27 mouse cellular contexts compared by ENCODE assay signal in genomic region chr2:4760741-4761140, GRCm38 (mm10). TPM values are rescaled to one million over a fixed set of nuclear protein-coding genes. Genes with fewer than 3 reads are reported as not detected.
DNase-seq lines count a peak whose midpoint lies in the region; ATAC-seq and TF ChIP-seq lines count a peak whose summit lies in the region.
"Had no signal": no experiment of that assay in that cellular context is flagged by ENCODE, and none has a peak within 500 bp of the region (broad histone marks: within the 10 kb centered on the region; RNA-seq: fewer than 3 reads in every experiment).

No protein-coding gene starts in this region.

- dilution Hi-C loops in CH12.LX (cut with MboI; ENCODE audit: extremely low pct_ligation_motif_present, extremely low pct_unique_long_range_greater_than_20kb, low sequenced_read_pairs) = no loop called here

- 65% methylated on average over 5 of the region's 5 CpGs for WGBS in midbrain, embryonic 11.5 days
- 87% methylated on average over 5 of the region's 5 CpGs for WGBS in midbrain, embryonic 14.5 days

- no peak overlapping the region for H3K4me3 ChIP-seq in midbrain, embryonic 11.5 days (ENCODE audit: low read depth, low read length)
- no peak overlapping the region for H3K4me3 ChIP-seq in midbrain, embryonic 14.5 days (replicated peaks; ENCODE audit: low read depth, low read length)
- H3K4me3 ChIP-seq in CH12.LX (replicated peaks in 1 of 3; ENCODE audit: low read depth in 2 of 3, low read length in 2 of 3, poor library complexity in 1 of 3) = no peak overlapping the region
- H3K4me3 ChIP-seq: embryonic facial prominence, embryonic 13.5 days; embryonic facial prominence, embryonic 15.5 days; erythroblast, embryonic 14.5 days; forebrain, embryonic 10.5 days; forebrain, embryonic 12.5 days had no signal

- H3K36me3 ChIP-seq in midbrain, embryonic 11.5 days (ENCODE audit: control insufficient read depth, insufficient read depth, low read length) = no peaks in the 10 kb centered on the region
- no peaks in the 10 kb centered on the region for H3K36me3 ChIP-seq in midbrain, embryonic 14.5 days (ENCODE audit: control insufficient read depth, insufficient read depth, low read length)
- no peaks in the 10 kb centered on the region for H3K36me3 ChIP-seq in CH12.LX (replicated peaks in 1 of 2; ENCODE audit: control insufficient read depth in 1 of 2, insufficient read depth in 1 of 2, low read length in 1 of 2)
- H3K36me3 ChIP-seq: embryonic facial prominence, embryonic 13.5 days; embryonic facial prominence, embryonic 15.5 days; forebrain, embryonic 10.5 days; forebrain, embryonic 12.5 days had no signal

- no peak overlapping the region for H3K27ac ChIP-seq in midbrain, embryonic 11.5 days (ENCODE audit: low read depth, low read length)
- no peak overlapping the region for H3K27ac ChIP-seq in midbrain, embryonic 14.5 days (replicated peaks; ENCODE audit: low read depth, low read length)
- H3K27ac ChIP-seq in CH12.LX (ENCODE audit: insufficient read depth, low read depth) = no peak overlapping the region
- H3K27ac ChIP-seq: embryonic facial prominence, embryonic 13.5 days; embryonic facial prominence, embryonic 15.5 days; forebrain, embryonic 10.5 days; forebrain, embryonic 12.5 days had no signal

- no peak for TF ChIP-seq POLR2A in CH12.LX (IDR thresholded peaks at IDR 0.05; ENCODE audit: low read depth, low read length)

- TF ChIP-seq RAD21 in CH12.LX (IDR thresholded peaks at IDR 0.05; ENCODE audit: low read depth, low read length) = no peak

- H3K9ac ChIP-seq in midbrain, embryonic 11.5 days (ENCODE audit: low read length) = no peak overlapping the region
- H3K9ac ChIP-seq in midbrain, embryonic 14.5 days (replicated peaks; ENCODE audit: low read length) = no peak overlapping the region
- no peak overlapping the region for H3K9ac ChIP-seq in CH12.LX (ENCODE audit: insufficient read depth, low read depth)
- H3K9ac ChIP-seq: embryonic facial prominence, embryonic 13.5 days; embryonic facial prominence, embryonic 15.5 days; forebrain, embryonic 12.5 days had no signal

- H3K9me3 ChIP-seq in midbrain, embryonic 11.5 days (ENCODE audit: control insufficient read depth, low read length) = no peaks in the 10 kb centered on the region
- H3K9me3 ChIP-seq in midbrain, embryonic 14.5 days (ENCODE audit: control insufficient read depth, low read length) = no peaks in the 10 kb centered on the region
- no peaks in the 10 kb centered on the region for H3K9me3 ChIP-seq in CH12.LX (replicated peaks; ENCODE audit: low read length)
- H3K9me3 ChIP-seq: embryonic facial prominence, embryonic 13.5 days; embryonic facial prominence, embryonic 15.5 days; forebrain, embryonic 10.5 days; forebrain, embryonic 12.5 days had no signal

- no peaks in the 10 kb centered on the region for H3K79me2 ChIP-seq in CH12.LX (replicated peaks; ENCODE audit: control insufficient read depth, extremely low read depth, insufficient read depth, poor library complexity, severe bottlenecking)

- no peaks in the 10 kb centered on the region for H3K27me3 ChIP-seq in midbrain, embryonic 11.5 days (ENCODE audit: control insufficient read depth, insufficient read depth, low read length)
- no peaks in the 10 kb centered on the region for H3K27me3 ChIP-seq in midbrain, embryonic 14.5 days (ENCODE audit: control insufficient read depth, insufficient read depth, low read length)
- H3K27me3 ChIP-seq in CH12.LX (replicated peaks) = no peaks in the 10 kb centered on the region
- H3K27me3 ChIP-seq: embryonic facial prominence, embryonic 13.5 days; embryonic facial prominence, embryonic 15.5 days; forebrain, embryonic 12.5 days had no signal

- no peaks in the 10 kb centered on the region for H3K4me1 ChIP-seq in midbrain, embryonic 11.5 days (ENCODE audit: control insufficient read depth, insufficient read depth, low read length)
- no peaks in the 10 kb centered on the region for H3K4me1 ChIP-seq in midbrain, embryonic 14.5 days (ENCODE audit: control insufficient read depth, insufficient read depth, low read length)
- no peaks in the 10 kb centered on the region for H3K4me1 ChIP-seq in CH12.LX (ENCODE audit: control insufficient read depth in 1 of 2, insufficient read depth in 2 of 2)
- H3K4me1 ChIP-seq: embryonic facial prominence, embryonic 13.5 days; embryonic facial prominence, embryonic 15.5 days; forebrain, embryonic 12.5 days had no signal

- H3K4me2 ChIP-seq in midbrain, embryonic 11.5 days = no peak overlapping the region
- no peak overlapping the region for H3K4me2 ChIP-seq in midbrain, embryonic 14.5 days (ENCODE audit: low read length)
- no peak overlapping the region for H3K4me2 ChIP-seq in CH12.LX (ENCODE audit: insufficient read depth, low read depth, poor library complexity, severe bottlenecking)
- H3K4me2 ChIP-seq: embryonic facial prominence, embryonic 13.5 days; embryonic facial prominence, embryonic 15.5 days; forebrain, embryonic 12.5 days had no signal

- peak; percentile 7 for DNase-seq in embryo, embryonic 11 days
- DNase-seq in embryo, embryonic 9.5 days (ENCODE audit: extremely low spot score) = no peak
- DNase-seq in heart, adult 11 months = peak; percentile 64
- no peak for DNase-seq in heart, postnatal 10 days
- peak; percentile 68 for DNase-seq in midbrain, embryonic 11.5 days (ENCODE audit: low spot score, missing footprints)
- no peak for DNase-seq in midbrain, embryonic 14.5 days
- DNase-seq in CH12.LX (ENCODE audit: extremely low read depth) = no peak
- no peak for DNase-seq in gastrocnemius, postnatal 10 days
- DNase-seq: adrenal gland, adult 2 months; adrenal gland, postnatal 10 days; adrenal gland, postnatal 36 days; B cell, adult 2 months; cerebellum, adult 11 months; cerebellum, adult 18-20 months; cerebellum, adult 8-10 months; cerebellum, adult 9-11 months; cerebellum, postnatal 14 days; cerebellum, postnatal 36 days had no signal

- no peak for TF ChIP-seq EP300 in CH12.LX (IDR thresholded peaks at IDR 0.05; ENCODE audit: low read length)

- ATAC-seq in midbrain, embryonic 11.5 days (ENCODE audit: low FRiP score) = no peak
- ATAC-seq in midbrain, embryonic 14.5 days (ENCODE audit: low FRiP score, low TSS enrichment) = no peak
- ATAC-seq: CD4-positive, CD25-positive, alpha-beta regulatory T cell, adult 4 months; forebrain, embryonic 14.5 days; forebrain, embryonic 16.5 days had no signal

- intact Hi-C loops in heart, postnatal 10 days (cut with DNase I) = no loop called here

- no peak for TF ChIP-seq CTCF in CH12.LX (conservative IDR thresholded peaks at IDR 0.05 in 1 of 2, IDR thresholded peaks at IDR 0.05 in 1 of 2; ENCODE audit: low read depth in 2 of 2, low read length in 2 of 2)

- in situ Hi-C loops in CH12.LX (cut with MboI; ENCODE audit: low pct_ligation_motif_present, low pct_unique_long_range_greater_than_20kb, low sequenced_read_pairs) = no loop called here

TF ChIP-seq in CH12.LX, 34 proteins besides CTCF, POLR2A, EP300 and RAD21:
- no peak for TF ChIP-seq JUND (conservative IDR thresholded peaks at IDR 0.05; ENCODE audit: low read depth, low read length)
- TF ChIP-seq SMC3 (IDR thresholded peaks at IDR 0.05; ENCODE audit: low read depth, low read length) = no peak
- 0 out of 2 replicates have a peak, but pooled peaks have one; percentile 15 for TF ChIP-seq CHD2 (IDR thresholded peaks at IDR 0.05; ENCODE audit: low read length)
- no peak for TF ChIP-seq USF2 (conservative IDR thresholded peaks at IDR 0.05; ENCODE audit: low read depth, low read length)
- TF ChIP-seq ZKSCAN1 (IDR thresholded peaks at IDR 0.05; ENCODE audit: borderline replicate concordance, low read depth, low read length) = no peak

RNA-seq across cellular contexts. Expression of gene Bend7, which starts 43.1 kb away (rescaled TPM):
- 1 to 10 TPM; 5.7 to 7.0 TPM for total RNA-seq in heart, postnatal 10 days (2021)
- polyA plus RNA-seq in midbrain, embryonic 11.5 days (2014; fragmentation: Nextera tagmentation; extraction: Ambion mirVana) = 5.8 and 7.0 TPM in 2 replicates
- 6.3 and 6.8 TPM in 2 replicates for polyA plus RNA-seq in midbrain, embryonic 14.5 days (2014; fragmentation: Nextera tagmentation; extraction: Ambion mirVana)
- total RNA-seq in CH12.LX (2012; rRNA removed) (not detected in 2 replicates), CH12.LX (2014; rRNA removed) (not detected in 2 replicates)
- polyA plus RNA-seq in CH12.LX (2012; ENCODE audit: insufficient read length, low read depth) = not detected in 2 replicates
- 1 to 10 TPM; 2.4 to 2.5 TPM for total RNA-seq in gastrocnemius, postnatal 10 days (2021)
- total RNA-seq: MEL had no signal
- polyA plus RNA-seq: CD4-positive, CD25-positive, alpha-beta regulatory T cell, adult 4 months; erythroblast, embryonic 14.5 days had no signal

Comparison
In these comparisons a context has a peak if more than half of its experiments do, and no peak if none do; other contexts are left out.
1. DNase-seq: peak in embryo, embryonic 11 days (single experiment), heart, adult 11 months (single experiment) and midbrain, embryonic 11.5 days (single experiment); none in embryo, embryonic 9.5 days (single experiment), heart, postnatal 10 days (0 of 2), midbrain, embryonic 14.5 days (single experiment), CH12.LX (single experiment) and gastrocnemius, postnatal 10 days (single experiment).